Mouse (Mus musculus) liver, embryonic 11.5 days (tissue): ENCODE measurements around the gene Mcf2l. TPM values are rescaled to one million over a fixed set of nuclear protein-coding genes. Genes with fewer than 3 reads are reported as not detected.

Experiments
- ATAC-seq: fragments of 200-750 bp; cut with Nextera tagmentation; replicated peaks from 2 replicates; pipeline ENCODE4 v1.8.0; 2017; ENCODE audit warnings: moderate number of reproducible peaks, mild to moderate bottlenecking, moderate TSS enrichment, moderate library complexity; ENCODE audit not compliant: low FRiP score
- DNase-seq: peaks from one replicate; pipeline ENCODE4 v3.0.0-alpha.2; 2017; ENCODE audit warnings: low spot score
- H3K27ac ChIP-seq: fragments of 300-500 bp; sonication (generic); 2 replicates; pipeline ENCODE4 v1.5.1; 2014; ENCODE audit warnings: mild to moderate bottlenecking, low read depth, low read length, control low read depth
- H3K27me3 ChIP-seq: fragments of 300-500 bp; sonication (generic); replicated peaks from 2 replicates; pipeline ENCODE4 v1.6.1; 2014; ENCODE audit warnings: low read length, mixed read lengths; ENCODE audit not compliant: control insufficient read depth, insufficient read depth
- H3K36me3 ChIP-seq: fragments of 300-500 bp; sonication (generic); 2 replicates; pipeline ENCODE4 v1.6.1; 2014; ENCODE audit warnings: mild to moderate bottlenecking, low read length, moderate library complexity, mixed read lengths; ENCODE audit not compliant: control insufficient read depth, insufficient read depth
- H3K4me1 ChIP-seq: fragments of 300-500 bp; sonication (generic); replicated peaks from 2 replicates; pipeline ENCODE4 v1.6.1; 2014; ENCODE audit warnings: low read length, mixed read lengths; ENCODE audit not compliant: control insufficient read depth, insufficient read depth
- H3K4me2 ChIP-seq: fragments of 300-500 bp; sonication (generic); 2 replicates; pipeline ENCODE4 v1.6.1; 2014; ENCODE audit warnings: mild to moderate bottlenecking, control low read depth, moderate library complexity
- H3K4me3 ChIP-seq: fragments of 300-500 bp; sonication (generic); 2 replicates; pipeline ENCODE4 v1.5.1; 2014; ENCODE audit warnings: low read depth, low read length, control low read depth
- H3K9ac ChIP-seq: fragments of 300-500 bp; sonication (generic); 2 replicates; pipeline ENCODE4 v1.6.1; 2014; ENCODE audit warnings: low read depth, low read length, control low read depth
- H3K9me3 ChIP-seq: fragments of 300-500 bp; sonication (generic); 2 replicates; pipeline ENCODE4 v1.6.1; 2016; ENCODE audit warnings: low read length, inconsistent platforms, mixed read lengths; ENCODE audit not compliant: control insufficient read depth
- WGBS: fragments of 180-500 bp; shearing (Covaris S2); extraction: QIAGEN DNeasy Blood & Tissue Kit; methylation state at CpG from one replicate; pipeline ENCODE4 v1.1.7; 2014; 5-methylcytosine and 5-hydroxymethylcytosine counted together
- polyA plus RNA-seq: library from polyadenylated mRNA; unstranded; fragments of >200 nt; fragmentation: Nextera tagmentation; extraction: Ambion mirVana; gene quantifications from 2 replicates; pipeline ENCODE4 v1.2.1, GENCODE M21; 2014

Mcf2l gene
- polyA plus RNA-seq, 1 experiment from 2014 or later: 4.3 TPM

- Histone ChIP-seq H3K36me3 (no peaks in the 10 kb centered on the region), H3K4me3 (no peak overlapping the region), H3K9me3 (no peaks in the 10 kb centered on the region), H3K27ac (no peak overlapping the region), H3K4me2 (no peak overlapping the region), H3K4me1 (peaks cover 5% of the 10 kb centered on the region; the same call in 1 of the 2 replicates), H3K27me3 (no peaks in the 10 kb centered on the region; the same call in 1 of the 2 replicates), H3K9ac (no peak overlapping the region)
- no peak for DNase-seq
- no peak for ATAC-seq
- WGBS: 46% methylated on average over 13 of the region's 13 CpGs
Measured at GRCm38 (mm10) chr8:12896494-12897373, 23.1 kb downstream of the Mcf2l start.

- DNase-seq: no peak
Measured at GRCm38 (mm10) chr8:12897815-12898214, 24.2 kb downstream of the Mcf2l start.

GRCm38 (mm10) chr8:12903790-12904415 lies 30.3 kb downstream of the Mcf2l start:
- 82% methylated on average over 13 of the region's 13 CpGs for WGBS
- ATAC-seq: no peak
- no peak for DNase-seq
- no peak overlapping the region; the same call in 1 of the 2 replicates for H3K27ac ChIP-seq
- H3K4me3 ChIP-seq: no peak overlapping the region
- no peaks in the 10 kb centered on the region for H3K36me3 ChIP-seq
- no peaks in the 10 kb centered on the region for H3K9me3 ChIP-seq
- H3K4me1 ChIP-seq: no peaks in the 10 kb centered on the region; the same call in 1 of the 2 replicates
- H3K4me2 ChIP-seq: no peak overlapping the region
- no peak overlapping the region for H3K9ac ChIP-seq
- no peaks in the 10 kb centered on the region for H3K27me3 ChIP-seq

More at GRCm38 (mm10) chr8:12897815-12898214, 24.2 kb downstream of the Mcf2l start:
- H3K4me3 ChIP-seq: no peak overlapping the region
- H3K4me2 ChIP-seq: no peak overlapping the region
- H3K27ac ChIP-seq: no peak overlapping the region
- no peak overlapping the region for H3K9ac ChIP-seq
- peaks cover 5% of the 10 kb centered on the region; the same call in 1 of the 2 replicates for H3K4me1 ChIP-seq
- H3K9me3 ChIP-seq: no peaks in the 10 kb centered on the region
- WGBS: 51% methylated on average over 9 of the region's 9 CpGs
- H3K27me3 ChIP-seq: no peaks in the 10 kb centered on the region
- H3K36me3 ChIP-seq: no peaks in the 10 kb centered on the region
- no peak for ATAC-seq

- DNase-seq (no peak), ATAC-seq (no peak)
- H3K27ac ChIP-seq: no peak overlapping the region
- no peak overlapping the region for H3K9ac ChIP-seq
- WGBS: 49% methylated on average over 5 of the region's 5 CpGs
- H3K27me3 ChIP-seq: no peaks in the 10 kb centered on the region
- H3K4me1 ChIP-seq: no peaks in the 10 kb centered on the region
- H3K4me2 ChIP-seq: no peak overlapping the region
- no peaks in the 10 kb centered on the region for H3K9me3 ChIP-seq
- H3K4me3 ChIP-seq: no peak overlapping the region
- H3K36me3 ChIP-seq: no peaks in the 10 kb centered on the region
Measured at GRCm38 (mm10) chr8:12905122-12905521, 31.5 kb downstream of the Mcf2l start.

GRCm38 (mm10) chr8:12905599-12906321 lies 32.2 kb downstream of the Mcf2l start:
- no peak for ATAC-seq
- no peaks in the 10 kb centered on the region for H3K27me3 ChIP-seq
- no peak overlapping the region for H3K4me2 ChIP-seq
- no peak overlapping the region for H3K4me3 ChIP-seq
- DNase-seq: no peak
- H3K36me3 ChIP-seq: no peaks in the 10 kb centered on the region
- 68% methylated on average over 11 of the region's 11 CpGs for WGBS
- no peak overlapping the region for H3K9ac ChIP-seq
- no peak overlapping the region for H3K27ac ChIP-seq
- no peaks in the 10 kb centered on the region for H3K9me3 ChIP-seq
- H3K4me1 ChIP-seq: no peaks in the 10 kb centered on the region

GRCm38 (mm10) chr8:12906597-12906996 lies 33.0 kb downstream of the Mcf2l start:
- Histone ChIP-seq H3K9ac (no peak overlapping the region), H3K27me3 (no peaks in the 10 kb centered on the region), H3K4me2 (no peak overlapping the region), H3K4me3 (no peak overlapping the region), H3K9me3 (no peaks in the 10 kb centered on the region), H3K36me3 (no peaks in the 10 kb centered on the region), H3K4me1 (no peaks in the 10 kb centered on the region), H3K27ac (no peak overlapping the region)
- WGBS: 72% methylated on average over 5 of the region's 5 CpGs
- DNase-seq: no peak
- no peak for ATAC-seq

- no peak overlapping the region for H3K4me3 ChIP-seq
- H3K4me2 ChIP-seq: no peak overlapping the region
- H3K9ac ChIP-seq: no peak overlapping the region
- H3K4me1 ChIP-seq: no peaks in the 10 kb centered on the region
- no peaks in the 10 kb centered on the region for H3K9me3 ChIP-seq
- 66% methylated on average over 4 of the region's 4 CpGs for WGBS
- no peaks in the 10 kb centered on the region for H3K27me3 ChIP-seq
- no peaks in the 10 kb centered on the region for H3K36me3 ChIP-seq
- DNase-seq (no peak), ATAC-seq (no peak)
- H3K27ac ChIP-seq: no peak overlapping the region
Measured at GRCm38 (mm10) chr8:12907730-12908129, 34.1 kb downstream of the Mcf2l start.

- Histone ChIP-seq H3K9me3 (no peaks in the 10 kb centered on the region), H3K4me1 (no peaks in the 10 kb centered on the region), H3K27me3 (peaks cover 22% of the 10 kb centered on the region), H3K36me3 (no peaks in the 10 kb centered on the region), H3K9ac (no peak overlapping the region), H3K27ac (no peak overlapping the region), H3K4me2 (no peak overlapping the region), H3K4me3 (no peak overlapping the region)
- DNase-seq (no peak), ATAC-seq (no peak)
- 45% methylated on average over 5 of the region's 5 CpGs for WGBS
Measured at GRCm38 (mm10) chr8:12912011-12912410, 38.4 kb downstream of the Mcf2l start.
